Mouse (Mus musculus) cerebellum, adult 9-10 months (tissue): Measurements from ENCODE around the gene Cby3.

Source experiments
- DNase-seq: peaks from one replicate; pipeline ENCODE4 v3.0.0; 2022

Gene Cby3

GRCm38 (mm10) chr11:50364548-50364947 lies 10.3 kb downstream of the Cby3 start:
- DNase-seq = peak; percentile 89

- peak; percentile 4 for DNase-seq
Measured at GRCm38 (mm10) chr11:50365322-50365721, 11.1 kb downstream of the Cby3 start.

- DNase-seq = peak; percentile 15
Measured at GRCm38 (mm10) chr11:50367531-50367930, 13.3 kb downstream of the Cby3 start.

GRCm38 (mm10) chr11:50369360-50369911 lies 15.2 kb downstream of the Cby3 start:
- peak; percentile 7 for DNase-seq

- DNase-seq = no peak
Measured at GRCm38 (mm10) chr11:50370969-50371368, 16.7 kb downstream of the Cby3 start.

- peak; percentile 73 for DNase-seq
Measured at GRCm38 (mm10) chr11:50371399-50371841, 17.2 kb downstream of the Cby3 start.

GRCm38 (mm10) chr11:50371911-50372310 lies 17.6 kb downstream of the Cby3 start:
- no peak for DNase-seq

- no peak for DNase-seq
Measured at GRCm38 (mm10) chr11:50373086-50373485, 18.8 kb downstream of the Cby3 start.

- DNase-seq = no peak
Measured at GRCm38 (mm10) chr11:50373621-50374020, 19.4 kb downstream of the Cby3 start.

- DNase-seq = no peak
Measured at GRCm38 (mm10) chr11:50374286-50375015, 20.2 kb downstream of the Cby3 start.

- no peak for DNase-seq
Measured at GRCm38 (mm10) chr11:50375421-50375820, 21.2 kb downstream of the Cby3 start.

- DNase-seq = no peak
Measured at GRCm38 (mm10) chr11:50376156-50376790, 22.0 kb downstream of the Cby3 start.

- DNase-seq = peak; percentile 100
Measured at GRCm38 (mm10) chr11:50376911-50377891, 22.9 kb downstream of the Cby3 start, which contains the start of gene Hnrnph1. Gene Hnrnph1, plus strand, starts transcription at chr11:50376990.

GRCm38 (mm10) chr11:50377892-50378684 lies 23.8 kb downstream of the Cby3 start:
- DNase-seq = peak; percentile 71

GRCm38 (mm10) chr11:50379023-50379752 lies 24.9 kb downstream of the Cby3 start:
- DNase-seq = no peak

- no peak for DNase-seq
Measured at GRCm38 (mm10) chr11:50381311-50381710, 27.0 kb downstream of the Cby3 start.

- no peak for DNase-seq
Measured at GRCm38 (mm10) chr11:50387167-50387679, 33.0 kb downstream of the Cby3 start.

- no peak for DNase-seq
Measured at GRCm38 (mm10) chr11:50387697-50388096, 33.4 kb downstream of the Cby3 start.

GRCm38 (mm10) chr11:50388217-50388929 lies 34.1 kb downstream of the Cby3 start:
- no peak for DNase-seq

- DNase-seq = no peak
Measured at GRCm38 (mm10) chr11:50389011-50389410, 34.7 kb downstream of the Cby3 start.
